Mouse (Mus musculus) spleen, adult 2 months (tissue): Measurements from ENCODE around the gene Kcnd1. TPM values are rescaled to one million over a fixed set of nuclear protein-coding genes. Genes with fewer than 3 reads are reported as not detected.
"Not testable (repeated sequence)": the region's sequence is repeated elsewhere in the genome, so short reads cannot be mapped to it uniquely, and the experiment has no call there.

Source experiments
- DNase-seq, 2 experiments: peaks; one replicate each; pipeline versions ENCODE4 v3.0.0 to v3.0.0-alpha.2; 2012 to 2021; ENCODE audit warnings: low spot score in 2 of 2, low read depth in 1 of 2
- H3K27ac ChIP-seq: fragments of 200-500 bp; 2 replicates; pipeline ENCODE4 v1.5.1; 2012; ENCODE audit warnings: low read length, inconsistent platforms; ENCODE audit not compliant: insufficient read depth
- H3K27me3 ChIP-seq: fragments of 200-500 bp; 2 replicates; pipeline ENCODE4 v1.6.1; 2012; ENCODE audit warnings: mild to moderate bottlenecking, moderate library complexity, low read length, inconsistent platforms; ENCODE audit not compliant: control insufficient read depth, insufficient read depth
- H3K36me3 ChIP-seq: fragments of 200-500 bp; 2 replicates; pipeline ENCODE4 v1.6.1; 2012; ENCODE audit warnings: mild to moderate bottlenecking, low read length, inconsistent platforms; ENCODE audit not compliant: control insufficient read depth, insufficient read depth
- H3K4me1 ChIP-seq: fragments of 200-500 bp; 2 replicates; pipeline ENCODE4 v1.6.1; 2011; ENCODE audit warnings: inconsistent platforms; ENCODE audit not compliant: control insufficient read depth, insufficient read depth, insufficient read length
- H3K4me3 ChIP-seq: fragments of 200-500 bp; 2 replicates; pipeline ENCODE4 v1.5.1; 2011; ENCODE audit warnings: mild to moderate bottlenecking, inconsistent platforms; ENCODE audit not compliant: insufficient read depth, insufficient read length; ENCODE audit errors: extremely low read depth
- CTCF ChIP-seq: fragments of 200-500 bp; IDR thresholded peaks from 2 replicates; pipeline ENCODE4 v1.5.1; 2011; ENCODE audit warnings: mild to moderate bottlenecking, inconsistent platforms; ENCODE audit not compliant: insufficient read depth, insufficient read length, insufficient replicate concordance; ENCODE audit errors: extremely low read depth
- POLR2A ChIP-seq: fragments of 200-500 bp; IDR thresholded peaks from 2 replicates; pipeline ENCODE4 v1.6.1; 2011; ENCODE audit warnings: low read depth, low read length, inconsistent platforms
- WGBS: fragments of 180-500 bp; shearing (Covaris S2); methylation state at CpG from one replicate; pipeline ENCODE4 v1.1.7; 2018; 5-methylcytosine and 5-hydroxymethylcytosine counted together
- polyA plus RNA-seq: library from polyadenylated mRNA; depleted of rRNA; stranded (reverse); fragments of >200 nt; gene quantifications from 2 replicates; pipeline ENCODE4 v1.2.3, GENCODE M21; 2012

Kcnd1 gene
- polyA plus RNA-seq, 1 experiment: 1.4 TPM

GRCm38 (mm10) chrX:7782603-7783092 lies 39.4 kb upstream of the Kcnd1 start:
- DNase-seq: no peak
- Histone ChIP-seq H3K27ac (no peak overlapping the region), H3K4me1 (no peaks in the 10 kb centered on the region; the same call in 1 of the 2 replicates), H3K36me3 (no peaks in the 10 kb centered on the region), H3K27me3 (no peaks in the 10 kb centered on the region), H3K4me3 (no peak overlapping the region)
- 82% methylated on average over 4 of the region's 4 CpGs for WGBS
- TF ChIP-seq CTCF: no peak
- no peak for TF ChIP-seq POLR2A

- WGBS: 24% methylated on average over 24 of the region's 24 CpGs
- H3K27ac ChIP-seq: peak within 1 kb of the TSS; percentile 76
- DNase-seq: peak; percentile 75 to 90
- peaks cover 6% of the 10 kb centered on the region; the same call in 1 of the 2 replicates for H3K4me1 ChIP-seq
- H3K36me3 ChIP-seq: peaks cover 1% of the 10 kb centered on the region; the same call in 1 of the 2 replicates
- TF ChIP-seq POLR2A (peak; percentile 69), CTCF (no peak)
- peak within 1 kb of the TSS; percentile 80 for H3K4me3 ChIP-seq
- H3K27me3 ChIP-seq: no peaks in the 10 kb centered on the region
Observed at GRCm38 (mm10) chrX:7789542-7790136, 32.5 kb upstream of the Kcnd1 start, which contains the start of gene Gripap1. Gene Gripap1 (plus strand): TSS chrX:7789765.

- peak overlapping the region; percentile 76; the same call in 1 of the 2 replicates for H3K27ac ChIP-seq
Observed at GRCm38 (mm10) chrX:7790309-7790708, 31.8 kb upstream of the Kcnd1 start.

GRCm38 (mm10) chrX:7793361-7793760 lies 28.7 kb upstream of the Kcnd1 start:
- Histone ChIP-seq H3K27me3 (no peaks in the 10 kb centered on the region), H3K36me3 (peaks cover 1% of the 10 kb centered on the region; the same call in 1 of the 2 replicates), H3K27ac (no peak overlapping the region), H3K4me3 (no peak overlapping the region), H3K4me1 (peaks cover 6% of the 10 kb centered on the region; the same call in 1 of the 2 replicates)
- TF ChIP-seq POLR2A (no peak), CTCF (peak; percentile 12; the same call in 1 of the 2 replicates)
- 55% methylated on average over 3 of the region's 3 CpGs for WGBS
- no peak for DNase-seq

More at GRCm38 (mm10) chrX:7790309-7790708, 31.8 kb upstream of the Kcnd1 start:
- Histone ChIP-seq H3K27me3 (no peaks in the 10 kb centered on the region), H3K4me3 (peak overlapping the region; percentile 80), H3K36me3 (peaks cover 1% of the 10 kb centered on the region; the same call in 1 of the 2 replicates), H3K4me1 (peaks cover 6% of the 10 kb centered on the region; the same call in 1 of the 2 replicates)
- no peak for TF ChIP-seq POLR2A
- TF ChIP-seq CTCF: no peak
- 24% methylated on average over 5 of the region's 5 CpGs for WGBS
- DNase-seq: no peak

- Histone ChIP-seq H3K27me3 (no peaks in the 10 kb centered on the region), H3K4me3 (no peak overlapping the region), H3K36me3 (peaks cover 6% of the 10 kb centered on the region), H3K4me1 (peaks cover 6% of the 10 kb centered on the region; the same call in 1 of the 2 replicates), H3K27ac (no peak overlapping the region)
- TF ChIP-seq POLR2A (no peak), CTCF (no peak)
- WGBS: 61% methylated on average over 7 of the region's 7 CpGs
- DNase-seq: peak in 1 of 2 experiments; percentile 5
Observed at GRCm38 (mm10) chrX:7795016-7795415, 27.1 kb upstream of the Kcnd1 start.

- peaks cover 16% of the 10 kb centered on the region for H3K36me3 ChIP-seq
- H3K27me3 ChIP-seq: no peaks in the 10 kb centered on the region
- no peaks in the 10 kb centered on the region for H3K4me1 ChIP-seq
- WGBS: 83% methylated on average over 3 of the region's 3 CpGs
- TF ChIP-seq CTCF: no peak
- no peak for TF ChIP-seq POLR2A
- no peak overlapping the region for H3K4me3 ChIP-seq
- DNase-seq: no peak
- no peak overlapping the region for H3K27ac ChIP-seq
Observed at GRCm38 (mm10) chrX:7797327-7797726, 24.8 kb upstream of the Kcnd1 start.

- DNase-seq, H3K4me1 ChIP-seq, H3K27ac ChIP-seq, H3K27me3 ChIP-seq, H3K4me3 ChIP-seq: not testable (repeated sequence)
- WGBS: 68% methylated on average over 2 of the region's 2 CpGs
- H3K36me3 ChIP-seq: peaks cover 22% of the 10 kb centered on the region
Observed at GRCm38 (mm10) chrX:7802157-7802556, 19.9 kb upstream of the Kcnd1 start.

GRCm38 (mm10) chrX:7815016-7815415 lies 7.1 kb upstream of the Kcnd1 start:
- not testable (repeated sequence) for H3K4me3 ChIP-seq, H3K27ac ChIP-seq, H3K4me1 ChIP-seq, H3K27me3 ChIP-seq
- DNase-seq: peak in 1 of 2 experiments; percentile 6
- 66% methylated on average over 8 of the region's 8 CpGs for WGBS
- H3K36me3 ChIP-seq: peaks cover 22% of the 10 kb centered on the region
